Comparison of ENCODE assay signal across 19 mouse cellular contexts in the genomic region with DNA sequence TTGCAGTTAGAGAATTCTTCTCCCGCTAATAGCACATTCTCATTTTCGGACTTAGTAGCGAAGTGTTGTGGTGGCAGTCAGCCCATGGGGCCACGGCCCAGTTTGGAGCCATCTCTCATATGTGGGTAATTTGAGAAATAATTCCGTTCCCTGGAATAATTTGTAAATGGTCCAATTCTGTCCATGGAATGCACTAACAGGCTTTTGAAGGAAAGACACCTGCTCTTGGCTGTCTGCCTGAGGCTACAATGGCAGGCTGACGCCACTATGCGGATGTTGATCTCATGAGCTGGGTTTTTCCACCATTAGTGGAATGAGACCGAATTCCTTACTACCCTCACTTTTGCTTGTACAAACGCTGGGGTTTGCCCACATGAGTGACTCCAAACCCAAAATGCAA.
DNase-seq lines count a peak whose midpoint lies in the region; ATAC-seq lines count a peak whose summit lies in the region.
"Had no signal": no experiment of that assay in that cellular context is flagged by ENCODE, and none has a peak within 500 bp of the region (broad histone marks: within the 10 kb centered on the region; RNA-seq: fewer than 3 reads in every experiment).

No protein-coding gene starts in this region.

- H3K9ac ChIP-seq in forebrain, embryonic 14.5 days (ENCODE audit: low read length): no peak overlapping the region
- H3K9ac ChIP-seq in forebrain, embryonic 11.5 days (ENCODE audit: low read length): no peak overlapping the region
- H3K9ac ChIP-seq: forebrain, embryonic 12.5 days; liver, embryonic 14.5 days; lung, embryonic 15.5 days; midbrain, embryonic 12.5 days; neural tube, embryonic 13.5 days had no signal

- no peak overlapping the region for H3K4me3 ChIP-seq in forebrain, embryonic 14.5 days (ENCODE audit: low read depth, low read length)
- no peak overlapping the region for H3K4me3 ChIP-seq in forebrain, embryonic 11.5 days (ENCODE audit: low read depth, low read length)
- H3K4me3 ChIP-seq: forebrain, embryonic 12.5 days; left cerebral cortex, adult 2 months; lung, embryonic 15.5 days; midbrain, embryonic 12.5 days; neural tube, embryonic 13.5 days had no signal

- 56% methylated on average over 9 of the region's 9 CpGs for WGBS in forebrain, embryonic 14.5 days
- 91% methylated on average over 9 of the region's 9 CpGs for WGBS in forebrain, embryonic 11.5 days

- no peaks in the 10 kb centered on the region for H3K9me3 ChIP-seq in forebrain, embryonic 14.5 days (replicated peaks; ENCODE audit: control insufficient read depth, low read length)
- H3K9me3 ChIP-seq in forebrain, embryonic 11.5 days (ENCODE audit: control insufficient read depth, low read length): no peaks in the 10 kb centered on the region
- H3K9me3 ChIP-seq: forebrain, embryonic 12.5 days; lung, embryonic 15.5 days; midbrain, embryonic 12.5 days; neural tube, embryonic 13.5 days had no signal

- no peaks in the 10 kb centered on the region for H3K27me3 ChIP-seq in forebrain, embryonic 14.5 days (replicated peaks; ENCODE audit: control insufficient read depth, insufficient read depth, low read length)
- no peaks in the 10 kb centered on the region for H3K27me3 ChIP-seq in forebrain, embryonic 11.5 days (ENCODE audit: control insufficient read depth, insufficient read depth, low read length)
- H3K27me3 ChIP-seq: forebrain, embryonic 12.5 days; lung, embryonic 15.5 days; midbrain, embryonic 12.5 days; neural tube, embryonic 13.5 days had no signal

- peak; percentile 56 for DNase-seq in forebrain, embryonic 14.5 days (ENCODE audit: low spot score)
- no peak for DNase-seq in forebrain, embryonic 11.5 days (ENCODE audit: low spot score)
- DNase-seq in lung, postnatal 10 days: peak; percentile 6
- no peak for DNase-seq in lung, postnatal 14 days
- peak; percentile 70 to 74 for DNase-seq in cerebellum, postnatal 14 days
- no peak for DNase-seq in adrenal gland, postnatal 10 days
- DNase-seq: embryo, embryonic 11 days; gastrocnemius, postnatal 36 days; kidney, adult 11 months; kidney, postnatal 25 days; right cerebral cortex, adult 18-20 months; thymus, postnatal 14 days had no signal

- no peak overlapping the region for H3K4me2 ChIP-seq in forebrain, embryonic 14.5 days (ENCODE audit: low read length)
- no peak overlapping the region for H3K4me2 ChIP-seq in forebrain, embryonic 11.5 days (ENCODE audit: low read depth, low read length, severe bottlenecking)
- H3K4me2 ChIP-seq: forebrain, embryonic 12.5 days; lung, embryonic 15.5 days; midbrain, embryonic 12.5 days; neural tube, embryonic 13.5 days had no signal

- ATAC-seq in forebrain, embryonic 14.5 days: peak; percentile 54; the same call in 1 of the 2 replicates
- ATAC-seq in forebrain, embryonic 11.5 days (replicated peaks; ENCODE audit: low FRiP score): no peak
- no peak for ATAC-seq in CD4-positive, CD25-positive, alpha-beta regulatory T cell, adult 4 months

- H3K36me3 ChIP-seq in forebrain, embryonic 14.5 days (ENCODE audit: control insufficient read depth, insufficient read depth, low read length): no peaks in the 10 kb centered on the region
- no peaks in the 10 kb centered on the region for H3K36me3 ChIP-seq in forebrain, embryonic 11.5 days (ENCODE audit: control insufficient read depth, insufficient read depth, low read length)
- H3K36me3 ChIP-seq: forebrain, embryonic 12.5 days; lung, embryonic 15.5 days; midbrain, embryonic 12.5 days; neural tube, embryonic 13.5 days had no signal

- no peak overlapping the region for H3K27ac ChIP-seq in forebrain, embryonic 14.5 days (ENCODE audit: low read depth, low read length)
- no peak overlapping the region for H3K27ac ChIP-seq in forebrain, embryonic 11.5 days (ENCODE audit: low read depth, low read length)
- H3K27ac ChIP-seq: forebrain, embryonic 12.5 days; left cerebral cortex, adult 2 months; liver, embryonic 14.5 days; lung, embryonic 15.5 days; midbrain, embryonic 12.5 days; neural tube, embryonic 13.5 days had no signal

- no peaks in the 10 kb centered on the region for H3K4me1 ChIP-seq in forebrain, embryonic 14.5 days (ENCODE audit: control insufficient read depth, insufficient read depth, low read length)
- no peaks in the 10 kb centered on the region for H3K4me1 ChIP-seq in forebrain, embryonic 11.5 days (replicated peaks; ENCODE audit: control insufficient read depth, insufficient read depth, low read length)
- H3K4me1 ChIP-seq: forebrain, embryonic 12.5 days; lung, embryonic 15.5 days; midbrain, embryonic 12.5 days; neural tube, embryonic 13.5 days had no signal

Comparison
In these comparisons a context has a peak if more than half of its experiments do, and no peak if none do; other contexts are left out.
1. DNase-seq: peak in forebrain, embryonic 14.5 days (single experiment), lung, postnatal 10 days (single experiment) and cerebellum, postnatal 14 days (2 of 2); none in forebrain, embryonic 11.5 days (single experiment), lung, postnatal 14 days (single experiment) and adrenal gland, postnatal 10 days (single experiment).